Mouse (Mus musculus) layer of hippocampus, adult 9-11 months (tissue): ENCODE measurements around the gene Pde10a.
A peak's percentile ranks its signal among the peaks of the same experiment; 100 is the strongest.

Experiments
- DNase-seq: peaks from one replicate; pipeline ENCODE4 v3.0.0; 2022

The Pde10a gene

GRCm38 (mm10) chr17:8983576-8983975, 458.4 kb downstream of the Pde10a start:
- no peak for DNase-seq

- DNase-seq: peak; percentile 43
These were observed 460.5 kb downstream of the Pde10a start for GRCm38 (mm10) chr17:8985714-8986113.

GRCm38 (mm10) chr17:8986551-8986950, 461.4 kb downstream of the Pde10a start:
- DNase-seq: peak; percentile 79

- no peak for DNase-seq
These were observed 462.2 kb downstream of the Pde10a start for GRCm38 (mm10) chr17:8987369-8987768.

- DNase-seq: peak; percentile 87
These were observed 463.1 kb downstream of the Pde10a start, which contains the start of gene 1700010I14Rik for GRCm38 (mm10) chr17:8988119-8988807. TSS of gene 1700010I14Rik (plus strand) at chr17:8988333.

- DNase-seq: peak; percentile 38
These were observed 466.0 kb downstream of the Pde10a start for GRCm38 (mm10) chr17:8991160-8991559.

- DNase-seq: no peak
These were observed 470.2 kb downstream of the Pde10a start for GRCm38 (mm10) chr17:8995344-8995743.

GRCm38 (mm10) chr17:9002438-9002837, 477.3 kb downstream of the Pde10a start:
- no peak for DNase-seq

GRCm38 (mm10) chr17:9004516-9004915, 479.3 kb downstream of the Pde10a start:
- no peak for DNase-seq

GRCm38 (mm10) chr17:9023198-9023942, 498.2 kb downstream of the Pde10a start:
- DNase-seq: peak; percentile 28

GRCm38 (mm10) chr17:9030181-9030580, 505.0 kb downstream of the Pde10a start:
- no peak for DNase-seq

- DNase-seq: peak; percentile 71
These were observed 506.3 kb downstream of the Pde10a start for GRCm38 (mm10) chr17:9031241-9032141.

GRCm38 (mm10) chr17:9032362-9033044, 507.3 kb downstream of the Pde10a start:
- peak; percentile 36 for DNase-seq

GRCm38 (mm10) chr17:9033511-9033910, 508.3 kb downstream of the Pde10a start:
- DNase-seq: no peak

- DNase-seq: no peak
These were observed 510.6 kb downstream of the Pde10a start for GRCm38 (mm10) chr17:9035561-9036348.
